Mouse (Mus musculus) stomach, embryonic 14.5 days (tissue): ENCODE results near the gene Dlat. TPM values are rescaled to one million over a fixed set of nuclear protein-coding genes. Genes with fewer than 3 reads are reported as not detected.

Experiments
- ATAC-seq: fragments of 200-750 bp; cut with Nextera tagmentation; 2 replicates; pipeline ENCODE4 v1.8.0; 2017; ENCODE audit warnings: low read depth, moderate TSS enrichment; ENCODE audit not compliant: insufficient number of reproducible peaks, insufficient read depth, low FRiP score
- H3K27ac ChIP-seq: fragments of 300-500 bp; sonication (generic); 2 replicates; pipeline ENCODE4 v1.5.1; 2014; ENCODE audit warnings: mild to moderate bottlenecking, low read length, moderate library complexity, mixed read lengths
- H3K27me3 ChIP-seq: fragments of 300-500 bp; sonication (generic); 2 replicates; pipeline ENCODE4 v1.6.1; 2014; ENCODE audit warnings: low read length, control low read depth, mixed read lengths; ENCODE audit not compliant: control insufficient read depth, insufficient read depth
- H3K36me3 ChIP-seq: fragments of 300-500 bp; sonication (generic); 2 replicates; pipeline ENCODE4 v1.6.1; 2014; ENCODE audit warnings: mild to moderate bottlenecking, control low read depth, low read length, moderate library complexity, mixed read lengths; ENCODE audit not compliant: control insufficient read depth, insufficient read depth
- H3K4me1 ChIP-seq: fragments of 300-500 bp; sonication (generic); 2 replicates; pipeline ENCODE4 v1.6.1; 2014; ENCODE audit warnings: low read length, control low read depth, mixed read lengths; ENCODE audit not compliant: control insufficient read depth, insufficient read depth
- H3K4me2 ChIP-seq: fragments of 300-500 bp; sonication (generic); replicated peaks from 2 replicates; pipeline ENCODE4 v1.6.1; 2014; ENCODE audit warnings: low read depth, low read length, control low read depth
- H3K4me3 ChIP-seq: fragments of 300-500 bp; sonication (generic); 2 replicates; pipeline ENCODE4 v1.5.1; 2014; ENCODE audit warnings: low read depth, low read length, control low read depth
- H3K9ac ChIP-seq: fragments of 300-500 bp; sonication (generic); replicated peaks from 2 replicates; pipeline ENCODE4 v1.6.1; 2014; ENCODE audit warnings: low read depth, mild to moderate bottlenecking, control low read depth, low read length, moderate library complexity, mixed read lengths
- H3K9me3 ChIP-seq: fragments of 300-500 bp; sonication (generic); 2 replicates; pipeline ENCODE4 v1.6.1; 2016; ENCODE audit warnings: low read depth, low read length, control low read depth; ENCODE audit not compliant: control insufficient read depth
- WGBS: fragments of 180-500 bp; shearing (Covaris S2); extraction: QIAGEN DNeasy Blood & Tissue Kit; methylation state at CpG from one replicate; pipeline ENCODE4 v1.1.7; 2014; 5-methylcytosine and 5-hydroxymethylcytosine counted together
- polyA plus RNA-seq: library from polyadenylated mRNA; unstranded; fragments of >200 nt; fragmentation: Nextera tagmentation; extraction: Ambion mirVana; gene quantifications from 2 replicates; pipeline ENCODE4 v1.2.1, GENCODE M21; 2014

Gene Dlat
- 47.9 and 51.5 TPM in 2 replicates for polyA plus RNA-seq

DNA sequence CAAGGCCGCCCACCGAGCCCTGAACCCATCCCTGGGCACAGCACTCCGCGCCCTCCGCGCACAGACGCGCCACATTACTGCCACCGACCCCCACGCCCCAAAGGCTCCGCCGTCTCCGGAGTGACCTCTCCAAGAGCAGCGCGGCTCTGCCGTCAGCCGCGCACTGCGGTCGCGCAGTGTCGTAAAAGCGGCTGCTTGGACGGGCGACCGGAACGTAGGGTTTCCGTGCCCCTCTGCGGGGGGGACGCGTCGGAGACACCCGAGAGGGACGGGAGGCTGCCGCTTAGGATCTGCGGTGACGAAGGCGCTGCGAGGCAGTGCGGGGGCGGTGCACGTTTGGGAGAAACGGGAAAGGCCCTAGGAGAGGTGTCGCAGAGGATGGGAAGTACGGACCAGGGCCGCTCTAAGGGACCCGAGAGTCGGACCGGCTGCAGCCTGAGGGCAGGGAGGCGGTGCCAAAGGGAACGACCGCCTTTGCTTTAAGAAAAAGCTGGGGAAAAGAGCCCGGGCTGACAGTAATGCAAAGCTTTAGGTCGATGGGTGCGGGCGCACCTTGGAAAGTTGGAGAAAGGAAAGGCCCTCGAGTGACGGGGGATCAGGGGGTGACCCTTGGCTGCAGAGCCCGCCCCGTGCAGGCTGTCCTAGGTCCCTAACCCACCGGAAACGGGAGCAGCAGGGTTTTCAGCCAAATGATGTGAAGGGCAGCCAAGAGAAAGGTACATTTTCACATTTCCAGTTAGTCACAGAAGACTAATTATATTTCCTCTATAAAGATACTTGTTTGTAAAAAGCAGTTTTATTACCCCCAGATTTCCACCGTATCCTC, at the start of gene Dlat:
TSS of gene Dlat (minus strand) at position 389 of the 826 bp plus-strand sequence.
- ATAC-seq, result peak; percentile 92
- H3K36me3 ChIP-seq, result peaks cover 9% of the 10 kb centered on the region; the same call in 1 of the 2 replicates
- H3K27me3 ChIP-seq, result no peaks in the 10 kb centered on the region
- no peaks in the 10 kb centered on the region for H3K9me3 ChIP-seq
- peak within 1 kb of the TSS; percentile 70 for H3K4me2 ChIP-seq
- peak within 1 kb of the TSS; percentile 63 for H3K4me3 ChIP-seq
- under 1% methylated on average over 63 of the region's 63 CpGs for WGBS
- peak within 1 kb of the TSS; percentile 71 for H3K9ac ChIP-seq
- peak within 1 kb of the TSS; percentile 52 for H3K27ac ChIP-seq
- H3K4me1 ChIP-seq, result 0 out of 2 replicates have a peak, but pooled peaks cover 11% of the 10 kb centered on the region

DNA sequence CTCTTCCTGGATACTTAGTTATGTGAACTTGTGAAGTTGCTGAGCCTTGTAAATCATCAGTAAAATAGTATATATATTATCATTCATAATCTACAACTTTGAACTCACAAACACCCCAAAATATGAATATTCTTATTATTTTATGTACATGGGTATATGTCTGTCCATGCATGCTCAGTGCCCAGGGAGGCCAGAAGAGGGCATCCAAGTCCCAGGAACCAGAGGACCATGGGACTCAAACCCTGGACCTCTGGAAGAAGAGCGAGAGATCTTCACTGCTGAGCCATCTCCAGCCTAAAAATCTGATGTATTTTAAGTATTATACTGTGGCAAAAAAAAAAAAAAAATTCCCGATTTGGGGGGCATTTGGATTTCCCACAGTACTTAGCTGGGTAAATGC, 49.5 kb upstream of the Dlat start:
- no peak for ATAC-seq
- Histone ChIP-seq H3K27ac (no peak overlapping the region), H3K36me3 (no peaks in the 10 kb centered on the region), H3K4me1 (no peaks in the 10 kb centered on the region), H3K27me3 (no peaks in the 10 kb centered on the region), H3K4me2 (no peak overlapping the region), H3K9ac (no peak overlapping the region), H3K4me3 (no peak overlapping the region), H3K9me3 (no peaks in the 10 kb centered on the region)
- WGBS, result 30% methylated on average over 2 of the region's 2 CpGs

DNA sequence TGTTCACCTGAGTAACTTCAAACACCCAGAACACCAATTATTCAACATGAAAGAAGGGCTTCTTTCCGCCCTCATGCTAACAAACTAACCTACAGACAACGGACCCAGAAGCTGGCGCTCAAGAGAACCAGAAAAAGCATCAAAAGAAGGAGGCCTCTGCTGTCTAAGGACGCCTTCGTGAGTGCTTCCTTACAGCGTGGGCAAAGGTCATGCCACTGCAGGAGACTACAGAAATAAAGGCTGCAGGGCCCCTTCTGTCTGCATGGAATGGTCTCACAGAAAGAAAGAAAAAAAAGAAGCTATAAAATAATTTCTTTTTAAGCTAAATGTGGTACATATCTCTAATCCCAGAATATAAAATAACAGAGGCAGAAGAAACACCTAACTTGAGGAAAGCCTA, 45.3 kb upstream of the Dlat start:
- H3K9ac ChIP-seq, result no peak overlapping the region
- no peak for ATAC-seq
- no peaks in the 10 kb centered on the region for H3K27me3 ChIP-seq
- WGBS, result 60% methylated on average over 6 of the region's 6 CpGs
- H3K27ac ChIP-seq, result no peak overlapping the region
- no peak overlapping the region for H3K4me3 ChIP-seq
- H3K9me3 ChIP-seq, result no peaks in the 10 kb centered on the region
- no peaks in the 10 kb centered on the region for H3K4me1 ChIP-seq
- H3K36me3 ChIP-seq, result no peaks in the 10 kb centered on the region
- H3K4me2 ChIP-seq, result no peak overlapping the region

DNA sequence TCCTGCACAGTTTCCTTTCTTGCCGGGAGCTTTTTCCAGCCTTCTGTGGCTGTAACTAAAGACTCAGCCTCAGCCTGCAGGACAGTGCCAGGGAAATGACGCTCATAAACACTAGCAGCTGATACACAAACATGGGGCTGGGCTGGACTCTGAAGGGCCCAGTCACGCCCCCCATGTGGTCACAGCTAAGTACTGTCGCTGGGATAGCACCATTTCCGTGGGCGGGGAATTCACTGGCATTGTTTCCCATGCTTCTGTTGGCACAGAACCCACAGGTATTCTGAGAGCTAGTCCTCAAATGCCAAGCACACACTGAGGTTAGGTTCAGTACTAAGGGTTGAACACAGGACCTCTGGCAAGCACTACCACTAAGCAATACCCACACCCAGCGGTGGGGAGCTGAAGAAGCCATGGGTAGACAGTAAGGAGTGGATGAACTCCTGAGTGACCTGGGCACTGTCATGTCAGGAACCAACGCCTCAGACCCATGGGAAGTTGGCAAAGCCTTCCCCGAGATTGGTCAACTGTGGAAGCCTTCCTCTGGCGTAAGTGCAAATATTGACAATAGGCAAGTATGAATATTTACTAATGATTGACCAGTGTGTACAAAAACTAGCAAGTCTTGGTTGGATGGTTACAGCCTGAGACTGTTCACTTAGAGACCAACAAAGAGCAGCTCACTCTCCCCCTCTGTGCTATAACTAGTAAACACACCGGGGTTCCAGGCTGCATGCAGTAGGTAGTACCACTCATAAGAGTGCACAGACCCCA, 41.5 kb upstream of the Dlat start:
- Histone ChIP-seq H3K9ac (no peak overlapping the region), H3K4me2 (no peak overlapping the region), H3K36me3 (no peaks in the 10 kb centered on the region), H3K4me3 (no peak overlapping the region), H3K4me1 (0 out of 2 replicates have a peak, but pooled peaks cover 4% of the 10 kb centered on the region), H3K27me3 (no peaks in the 10 kb centered on the region), H3K9me3 (no peaks in the 10 kb centered on the region), H3K27ac (no peak overlapping the region)
- WGBS, result 54% methylated on average over 11 of the region's 11 CpGs
- peak; percentile 7; the same call in 1 of the 2 replicates for ATAC-seq

DNA sequence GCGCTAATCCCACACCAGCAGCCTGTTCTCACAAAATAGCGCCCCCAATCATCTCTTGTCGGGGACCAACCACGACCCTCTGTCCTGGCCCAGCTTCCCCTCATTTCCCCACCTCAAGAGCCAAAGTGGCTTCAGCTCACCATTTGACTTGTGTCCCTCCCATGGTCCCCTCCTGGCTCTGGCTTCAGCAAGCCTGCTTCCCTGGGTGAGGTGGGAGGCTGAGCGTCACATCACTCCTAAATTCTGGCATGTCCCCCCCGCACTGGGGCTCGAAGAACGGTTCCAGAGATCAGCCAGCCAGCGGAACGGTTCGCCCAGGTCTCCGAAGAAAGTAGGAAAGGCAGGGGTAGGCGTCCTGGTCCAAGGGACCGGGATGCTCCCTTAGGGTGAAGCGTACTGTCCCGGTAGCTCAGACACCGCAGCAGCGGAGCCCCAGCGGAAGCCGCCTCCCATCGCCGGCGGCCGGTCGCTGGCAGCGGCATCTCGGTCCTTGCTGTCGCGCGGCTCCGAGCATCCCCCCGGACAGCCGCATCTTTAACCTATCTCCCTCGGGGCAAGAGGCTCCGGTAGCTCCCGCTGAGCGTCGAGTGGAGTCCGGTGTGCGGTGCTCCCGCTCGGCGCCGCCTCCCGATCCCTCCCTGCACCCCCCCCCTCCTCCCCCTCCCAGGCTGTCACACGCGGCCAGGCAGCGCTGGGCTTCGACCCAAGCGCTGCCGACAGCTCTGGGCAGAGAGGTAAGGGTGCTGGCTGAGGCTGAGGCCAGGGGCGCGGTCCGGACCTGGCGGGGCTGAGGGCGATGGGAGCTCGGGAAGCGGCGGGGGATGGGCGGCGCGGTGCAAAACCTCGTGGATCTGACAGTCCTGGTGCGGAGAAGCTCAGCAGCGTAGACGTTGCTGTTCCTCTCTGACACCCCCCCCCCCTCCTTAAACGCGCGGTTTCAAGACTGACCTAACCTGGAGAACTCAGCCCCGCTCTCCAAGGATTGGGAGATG, 39.1 kb upstream of the Dlat start:
- Histone ChIP-seq H3K4me3 (peak overlapping the region; percentile 58), H3K36me3 (no peaks in the 10 kb centered on the region), H3K9me3 (no peaks in the 10 kb centered on the region), H3K4me1 (0 out of 2 replicates have a peak, but pooled peaks cover 4% of the 10 kb centered on the region), H3K9ac (peak overlapping the region; percentile 34; the same call in 1 of the 2 replicates), H3K27me3 (no peaks in the 10 kb centered on the region), H3K4me2 (peak overlapping the region; percentile 99), H3K27ac (no peak overlapping the region)
- peak; percentile 56 for ATAC-seq
- under 1% methylated on average over 63 of the region's 70 CpGs for WGBS

DNA sequence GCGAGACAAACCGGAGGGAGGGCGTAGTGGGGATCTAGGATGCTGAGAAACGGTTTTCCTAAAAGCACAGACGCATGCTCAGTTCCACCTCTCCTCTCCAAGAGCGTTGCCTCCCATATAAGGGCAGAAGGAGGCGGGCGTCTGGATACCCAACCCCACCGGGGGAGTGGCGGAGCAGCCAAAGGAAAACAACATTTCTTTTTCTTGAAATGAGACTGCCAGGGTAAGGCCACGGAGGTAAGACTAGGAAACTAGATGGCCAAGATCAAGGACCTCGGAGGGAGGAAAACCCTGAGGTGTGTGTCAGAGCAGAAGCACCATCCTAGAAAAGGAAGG, 38.1 kb upstream of the Dlat start:
- no peaks in the 10 kb centered on the region for H3K36me3 ChIP-seq
- H3K27me3 ChIP-seq, result no peaks in the 10 kb centered on the region
- peak overlapping the region; percentile 99 for H3K4me2 ChIP-seq
- H3K27ac ChIP-seq, result no peak overlapping the region
- 0 out of 2 replicates have a peak, but pooled peaks cover 8% of the 10 kb centered on the region for H3K4me1 ChIP-seq
- H3K9ac ChIP-seq, result no peak overlapping the region
- WGBS, result 2% methylated on average over 12 of the region's 12 CpGs
- no peaks in the 10 kb centered on the region for H3K9me3 ChIP-seq
- peak overlapping the region; percentile 17; the same call in 1 of the 2 replicates for H3K4me3 ChIP-seq
- ATAC-seq, result peak; percentile 50

DNA sequence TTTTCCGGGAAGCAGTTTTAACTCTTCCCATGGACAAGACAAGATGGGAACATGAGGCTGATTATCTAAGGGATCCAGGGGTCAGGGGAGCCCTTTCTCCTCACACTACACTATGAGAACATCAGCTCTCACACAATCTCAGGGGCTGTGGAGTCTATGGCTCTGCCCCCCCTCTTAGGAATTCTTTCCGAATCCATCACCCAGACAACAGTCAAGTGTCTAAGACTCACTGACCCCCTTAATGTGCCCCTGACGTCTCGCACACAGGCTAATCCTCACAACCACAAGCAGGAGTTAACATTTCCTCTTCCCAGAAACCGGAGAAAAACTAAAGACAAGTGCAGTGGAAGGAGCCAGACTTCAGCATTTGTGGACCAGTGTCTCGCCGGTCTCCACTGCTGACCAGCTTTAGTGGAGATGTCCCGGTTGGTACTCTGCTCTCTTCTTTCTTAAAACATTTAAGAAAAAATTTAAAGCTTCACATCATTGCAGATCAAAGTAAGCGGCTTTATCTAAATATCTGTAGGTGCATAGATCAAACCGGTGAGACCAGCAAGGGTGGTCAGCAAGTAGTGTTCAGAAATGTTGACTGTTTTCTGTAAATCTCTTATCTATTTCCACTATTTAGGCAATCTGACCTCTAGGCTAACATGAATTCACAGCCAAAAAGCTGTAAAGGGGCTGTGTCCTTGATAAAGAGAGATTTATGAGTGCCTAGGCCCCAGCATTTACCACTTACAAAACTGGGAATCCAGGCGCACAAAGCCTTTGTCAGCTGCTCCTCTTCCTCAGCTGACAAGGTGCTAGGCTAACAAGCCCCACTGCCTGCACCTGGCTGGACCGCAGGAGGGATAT, 37.5 kb upstream of the Dlat start:
- no peaks in the 10 kb centered on the region for H3K36me3 ChIP-seq
- H3K4me1 ChIP-seq, result 0 out of 2 replicates have a peak, but pooled peaks cover 8% of the 10 kb centered on the region
- H3K4me2 ChIP-seq, result peak overlapping the region; percentile 99
- H3K27me3 ChIP-seq, result no peaks in the 10 kb centered on the region
- H3K27ac ChIP-seq, result no peak overlapping the region
- no peaks in the 10 kb centered on the region for H3K9me3 ChIP-seq
- peak overlapping the region; percentile 17; the same call in 1 of the 2 replicates for H3K4me3 ChIP-seq
- H3K9ac ChIP-seq, result no peak overlapping the region
- 52% methylated on average over 12 of the region's 12 CpGs for WGBS
- ATAC-seq, result no peak
